Comparison of ENCODE assay signal across 22 mouse cellular contexts in genomic region chr1:167380223-167380622, GRCm38 (mm10). TPM values are rescaled to one million over a fixed set of nuclear protein-coding genes. Genes with fewer than 3 reads are reported as not detected.
DNase-seq lines count a peak whose midpoint lies in the region; ATAC-seq and TF ChIP-seq lines count a peak whose summit lies in the region.
"Had no signal": no experiment of that assay in that cellular context is flagged by ENCODE, and none has a peak within 500 bp of the region (broad histone marks: within the 10 kb centered on the region; RNA-seq: fewer than 3 reads in every experiment).

No protein-coding gene starts in this region.

- H3K36me3 ChIP-seq in liver, embryonic 15.5 days (replicated peaks): peaks cover 60% of the 10 kb centered on the region
- peaks cover 20% of the 10 kb centered on the region for H3K36me3 ChIP-seq in small intestine, adult 2 months (ENCODE audit: control insufficient read depth, insufficient read depth, low read length)

- no peak for ATAC-seq in liver, embryonic 15.5 days (ENCODE audit: insufficient read depth)
- ATAC-seq in inflammation-experienced regulatory T-cells, adult 6 months: no peak
- ATAC-seq: CD4-positive, CD25-positive, alpha-beta regulatory T cell, adult 4 months; forebrain, embryonic 13.5 days; intestine, postnatal 0 days had no signal

- WGBS in liver, embryonic 15.5 days (ENCODE audit: insufficient replicate concordance): 96% methylated on average over 2 of the region's 2 CpGs
- WGBS in small intestine, adult 2 months: 92% methylated on average over 2 of the region's 2 CpGs

- no peaks in the 10 kb centered on the region for H3K27me3 ChIP-seq in liver, embryonic 15.5 days
- no peaks in the 10 kb centered on the region for H3K27me3 ChIP-seq in small intestine, adult 2 months (ENCODE audit: control insufficient read depth, insufficient read depth, low read length)
- H3K27me3 ChIP-seq: forebrain, embryonic 13.5 days had no signal

- TF ChIP-seq POLR2A in small intestine, adult 2 months (IDR thresholded peaks at IDR 0.05; ENCODE audit: low read depth, low read length): no peak

- peaks cover 97% of the 10 kb centered on the region for H3K4me1 ChIP-seq in liver, embryonic 15.5 days (replicated peaks)
- H3K4me1 ChIP-seq in small intestine, adult 2 months (ENCODE audit: control insufficient read depth, insufficient read depth, insufficient read length, low read length): peaks cover 64% of the 10 kb centered on the region

- H3K27ac ChIP-seq in liver, embryonic 15.5 days (replicated peaks): peak overlapping the region; percentile 53
- peak overlapping the region; percentile 11; the same call in 1 of the 2 replicates for H3K27ac ChIP-seq in small intestine, adult 2 months (ENCODE audit: insufficient read depth, low read depth, low read length)
- H3K27ac ChIP-seq: forebrain, embryonic 13.5 days; hindbrain, embryonic 13.5 days; midbrain, embryonic 12.5 days; neural tube, embryonic 13.5 days had no signal

- no peak overlapping the region; the same call in 1 of the 2 replicates for H3K4me2 ChIP-seq in liver, embryonic 15.5 days
- H3K4me2 ChIP-seq: forebrain, embryonic 13.5 days; heart, embryonic 11.5 days; hindbrain, embryonic 13.5 days; midbrain, embryonic 12.5 days; neural tube, embryonic 13.5 days had no signal

- H3K9ac ChIP-seq in liver, embryonic 15.5 days: 0 out of 2 replicates have a peak overlapping the region, but pooled peaks have one; percentile 12
- H3K9ac ChIP-seq: forebrain, embryonic 13.5 days; hindbrain, embryonic 13.5 days; midbrain, embryonic 12.5 days; neural tube, embryonic 13.5 days had no signal

- DNase-seq in kidney, adult 9 months: peak; percentile 58
- DNase-seq in kidney, postnatal 4 days: no peak
- DNase-seq in kidney, postnatal 36 days: peak; percentile 40 to 60
- no peak for DNase-seq in kidney, adult 8-10 months
- DNase-seq: cerebellum, adult 11 months; cerebellum, adult 9-10 months; cerebellum, postnatal 36 days; gastrocnemius, postnatal 14 days; heart, postnatal 4 days; lung, postnatal 36 days; right cerebral cortex, postnatal 4 days; thymus, postnatal 4 days had no signal

- H3K9me3 ChIP-seq in liver, embryonic 15.5 days (replicated peaks): no peaks in the 10 kb centered on the region
- H3K9me3 ChIP-seq: forebrain, embryonic 13.5 days; hindbrain, embryonic 13.5 days; midbrain, embryonic 12.5 days; neural tube, embryonic 13.5 days had no signal

- no peak for TF ChIP-seq CTCF in small intestine, adult 2 months (IDR thresholded peaks at IDR 0.05; ENCODE audit: extremely low read depth, insufficient read length, insufficient replicate concordance, low read depth, low read length)

- H3K4me3 ChIP-seq in liver, embryonic 15.5 days (replicated peaks): no peak overlapping the region
- no peak overlapping the region for H3K4me3 ChIP-seq in small intestine, adult 2 months (ENCODE audit: low read depth, low read length)
- H3K4me3 ChIP-seq: forebrain, embryonic 13.5 days; hindbrain, embryonic 13.5 days; midbrain, embryonic 12.5 days; neural tube, embryonic 13.5 days had no signal

RNA-seq across cellular contexts. Expression of gene Mgst3, which starts 13.4 kb away (rescaled TPM):
- polyA plus RNA-seq in liver, embryonic 15.5 days (2015; fragmentation: Nextera tagmentation; extraction: Ambion mirVana): 392 and 404 TPM in 2 replicates
- 1,045 and 1,081 TPM in 2 replicates for polyA plus RNA-seq in small intestine, adult 2 months (2012; rRNA removed)
- polyA plus RNA-seq in inflammation-experienced regulatory T-cells, adult 6 months (2017; shearing (Covaris generic)): 1 to 10 TPM; 1.3 to 4.7 (median 1.8) TPM

RNA-seq across cellular contexts. Expression of gene Aldh9a1, which starts 30.4 kb away (rescaled TPM):
- polyA plus RNA-seq in liver, embryonic 15.5 days (2015; fragmentation: Nextera tagmentation; extraction: Ambion mirVana): 72.7 and 75.1 TPM in 2 replicates
- 33.8 and 112 TPM in 2 replicates for polyA plus RNA-seq in small intestine, adult 2 months (2012; rRNA removed)
- polyA plus RNA-seq in inflammation-experienced regulatory T-cells, adult 6 months (2017; shearing (Covaris generic)): 10 to 100 TPM; 47.7 to 61.2 (median 56.2) TPM

Comparison
In these comparisons a context has a peak if more than half of its experiments do, and no peak if none do; other contexts are left out.
1. DNase-seq: peak in kidney, adult 9 months (single experiment) and kidney, postnatal 36 days (2 of 2); none in kidney, postnatal 4 days (0 of 2) and kidney, adult 8-10 months (0 of 2).
2. RNA of gene Mgst3, which starts 13.4 kb away (polyA plus RNA-seq): 1,045 to 1,081 TPM in small intestine, adult 2 months and 392 to 404 TPM in liver, embryonic 15.5 days; 1.3 to 4.7 TPM in inflammation-experienced regulatory T-cells, adult 6 months; every median in the first group is over 10 times any median in the second.